Mouse (Mus musculus): ENCODE measurements around the gene Zbtb20.

Gene Zbtb20

GRCm38 (mm10) chr16:43448141-43448981 is 572.7 kb downstream of the Zbtb20 start:
- DNase-seq (ENCODE audit: low spot score in 2 of 2), result no peak

GRCm38 (mm10) chr16:43454370-43454934 is 578.8 kb downstream of the Zbtb20 start:
- no peak for DNase-seq (ENCODE audit: low spot score in 2 of 2)

GRCm38 (mm10) chr16:43456446-43457172 is 580.9 kb downstream of the Zbtb20 start:
- DNase-seq (ENCODE audit: low spot score in 2 of 2), result no peak

GRCm38 (mm10) chr16:43457814-43458213 is 582.1 kb downstream of the Zbtb20 start:
- no peak for DNase-seq (ENCODE audit: low spot score in 2 of 2)

- no peak for DNase-seq (ENCODE audit: low spot score in 2 of 2)
These were observed 583.1 kb downstream of the Zbtb20 start for GRCm38 (mm10) chr16:43458726-43459223.

- DNase-seq (ENCODE audit: low spot score in 2 of 2), result no peak
These were observed 586.2 kb downstream of the Zbtb20 start for GRCm38 (mm10) chr16:43461745-43462378.

GRCm38 (mm10) chr16:43462470-43463455 is 587.1 kb downstream of the Zbtb20 start:
- no peak for DNase-seq (ENCODE audit: low spot score in 2 of 2)

GRCm38 (mm10) chr16:43463684-43464475 is 588.2 kb downstream of the Zbtb20 start:
- DNase-seq (ENCODE audit: low spot score in 2 of 2), result peak in 1 of 2 experiments; percentile 34

- DNase-seq (ENCODE audit: low spot score in 2 of 2), result peak in 1 of 2 experiments; percentile 23
These were observed 588.9 kb downstream of the Zbtb20 start for GRCm38 (mm10) chr16:43464476-43465080.

- no peak for DNase-seq (ENCODE audit: low spot score in 2 of 2)
These were observed 589.7 kb downstream of the Zbtb20 start for GRCm38 (mm10) chr16:43465368-43465839.

GRCm38 (mm10) chr16:43465921-43466748 is 590.5 kb downstream of the Zbtb20 start:
- DNase-seq (ENCODE audit: low spot score in 2 of 2), result no peak

GRCm38 (mm10) chr16:43466749-43467065 is 591.0 kb downstream of the Zbtb20 start:
- no peak for DNase-seq (ENCODE audit: low spot score in 2 of 2)

GRCm38 (mm10) chr16:43471060-43471459 is 595.4 kb downstream of the Zbtb20 start:
- no peak for DNase-seq (ENCODE audit: low spot score in 2 of 2)

- no peak for DNase-seq (ENCODE audit: low spot score in 2 of 2)
These were observed 599.5 kb downstream of the Zbtb20 start for GRCm38 (mm10) chr16:43474941-43475728.

GRCm38 (mm10) chr16:43476921-43477320 is 601.2 kb downstream of the Zbtb20 start:
- no peak for DNase-seq (ENCODE audit: low spot score in 2 of 2)

GRCm38 (mm10) chr16:43478352-43478751 is 602.7 kb downstream of the Zbtb20 start:
- no peak for DNase-seq (ENCODE audit: low spot score in 2 of 2)

- no peak for DNase-seq (ENCODE audit: low spot score in 2 of 2)
These were observed 604.9 kb downstream of the Zbtb20 start for GRCm38 (mm10) chr16:43480532-43480931.

- DNase-seq (ENCODE audit: low spot score in 2 of 2), result no peak
These were observed 606.4 kb downstream of the Zbtb20 start for GRCm38 (mm10) chr16:43482125-43482524.

All from frontal cortex, postnatal 36 days (tissue).